Mouse (Mus musculus): ENCODE results near the gene Pmf1. TPM values are rescaled to one million over a fixed set of nuclear protein-coding genes. Genes with fewer than 3 reads are reported as not detected.
"Not testable (repeated sequence)": the region's sequence is repeated elsewhere in the genome, so short reads cannot be mapped to it uniquely, and the experiment has no call there.

Gene Pmf1
- total RNA-seq, 2 experiments from 2014 or later = 10.3 to 11.5 TPM

DNA sequence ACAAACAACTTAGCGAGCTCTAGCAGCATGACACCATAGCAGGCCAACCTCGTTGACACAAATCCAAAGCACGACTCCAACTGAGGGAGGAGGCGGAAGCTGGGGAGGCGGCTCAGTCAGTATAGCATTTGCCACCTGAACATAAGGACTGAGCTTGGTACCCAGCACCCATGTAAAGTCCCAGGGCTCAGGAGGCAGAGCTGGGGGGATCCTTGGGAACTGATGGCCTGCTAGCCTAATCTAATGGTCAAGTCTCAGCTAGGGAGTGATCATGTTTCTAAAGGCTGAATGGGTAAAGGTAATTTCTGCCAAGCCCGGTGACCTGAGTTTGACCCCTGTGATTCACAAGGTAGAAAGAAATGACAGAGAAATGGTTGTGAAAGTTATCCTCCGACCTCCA, 2.6 kb downstream of the Pmf1 start:
- no peak for DNase-seq (ENCODE audit: extremely low spot score in 1 of 2, low spot score in 2 of 2)
- intact Hi-C loops (cut with DNase I) = loop anchor here (2.0 kb wide), 2 partner anchors 59 to 119 kb away; no protein-coding TSS in a partner anchor

DNA sequence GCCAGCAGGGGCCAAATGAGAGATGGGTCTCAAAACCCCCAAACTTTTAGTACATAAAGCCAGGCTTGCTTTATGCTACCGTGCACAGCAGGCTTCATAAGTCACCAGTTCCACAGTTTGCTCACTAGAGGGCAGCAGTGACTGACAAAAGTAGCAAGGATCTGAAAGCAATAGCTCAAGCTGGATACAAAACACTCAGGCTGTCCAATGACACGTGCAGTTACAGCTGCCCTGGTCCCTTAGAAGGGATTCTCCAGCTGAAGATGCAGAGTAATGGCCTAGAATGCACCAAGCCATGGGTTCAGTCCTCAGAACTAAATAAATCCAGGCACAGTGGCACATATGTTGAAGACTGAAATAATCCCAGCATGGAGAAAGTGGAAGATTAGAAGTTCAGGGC, 3.0 kb downstream of the Pmf1 start:
- intact Hi-C loops (cut with DNase I) = loop anchor here (2.0 kb wide), 2 partner anchors 60 to 120 kb away; no protein-coding TSS in a partner anchor
- peak; percentile 67 to 75 for DNase-seq (ENCODE audit: extremely low spot score in 1 of 2, low spot score in 2 of 2)

DNA sequence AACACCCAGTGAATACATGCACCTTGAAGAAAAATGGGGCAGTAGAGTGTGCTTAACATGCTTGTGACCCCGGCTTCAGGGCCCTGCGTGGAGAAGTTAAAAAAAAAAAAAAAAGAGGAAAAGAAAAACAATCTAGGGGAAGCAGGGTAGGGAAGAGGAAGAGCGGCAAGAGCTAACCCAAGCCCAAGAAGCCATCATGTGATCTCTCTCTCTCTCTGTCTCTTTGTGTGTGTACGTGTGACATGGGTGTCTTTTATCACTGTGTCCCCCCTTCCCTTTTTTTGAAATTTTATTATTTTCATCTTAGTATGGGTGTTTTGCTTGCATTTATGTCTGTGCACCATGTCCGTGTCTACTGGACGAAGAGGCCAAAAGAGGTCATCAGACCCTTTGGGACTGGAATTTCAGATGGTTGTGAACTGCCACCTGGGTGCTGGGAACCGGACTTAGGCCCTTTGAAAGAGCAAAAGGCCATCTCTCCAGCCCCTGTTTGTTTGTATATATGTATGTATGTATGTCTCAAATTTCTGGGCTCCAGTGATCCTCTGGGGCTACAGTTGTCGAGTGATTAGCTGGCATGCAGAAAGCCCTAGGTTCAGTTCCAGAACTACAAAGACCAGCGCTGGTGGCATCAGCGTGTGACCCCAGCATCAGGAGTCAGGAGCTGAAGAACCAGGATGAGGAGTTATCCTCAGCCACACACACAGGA, 6.5 kb downstream of the Pmf1 start:
- intact Hi-C loops (cut with DNase I) = no loop called here
- no peak for DNase-seq (ENCODE audit: extremely low spot score in 1 of 2, low spot score in 2 of 2)

DNA sequence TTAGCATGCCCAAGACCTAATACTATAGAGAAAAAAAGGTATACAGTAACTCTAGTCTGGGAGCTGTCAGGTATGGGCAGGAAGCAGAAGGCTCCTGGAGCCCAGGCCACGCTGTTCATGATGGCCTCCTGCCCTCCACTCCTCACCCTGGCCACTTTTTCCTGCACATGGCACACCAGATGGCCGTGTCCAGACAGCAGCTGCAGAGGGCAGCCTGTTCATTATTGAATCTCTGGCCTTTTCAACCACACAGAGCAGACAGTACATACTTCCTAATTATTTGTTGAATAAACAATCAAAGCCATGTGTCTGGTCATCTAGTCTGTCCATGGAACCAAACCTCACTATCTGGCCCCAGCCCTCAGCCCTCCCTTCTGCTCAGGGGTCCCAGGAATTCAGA, 11.5 kb downstream of the Pmf1 start:
- intact Hi-C loops (cut with DNase I) = no loop called here

DNA sequence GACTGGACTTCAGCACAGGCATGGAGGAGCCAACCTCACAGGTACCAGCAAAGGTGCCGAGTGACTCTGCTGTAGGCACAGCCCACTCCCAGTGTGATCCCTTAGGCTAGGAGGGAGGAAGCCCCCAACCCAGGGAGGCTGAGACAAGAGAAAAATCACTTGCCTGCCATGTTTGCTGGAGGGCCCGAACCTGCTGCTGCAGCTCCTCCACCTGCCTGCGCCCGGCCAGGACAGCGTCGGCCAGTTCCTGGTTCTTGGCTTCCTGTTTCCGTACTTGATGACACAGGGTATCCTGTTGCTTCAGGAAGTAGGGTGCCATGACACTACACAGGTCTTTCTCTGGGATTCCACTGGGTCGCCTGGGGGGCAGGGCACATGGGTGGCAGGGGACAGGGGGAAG, 14.4 kb downstream of the Pmf1 start:
- intact Hi-C loops (cut with DNase I) = no loop called here

More for the DNA sequence above, 11.5 kb downstream of the Pmf1 start:
- no peak for DNase-seq (ENCODE audit: extremely low spot score in 1 of 2, low spot score in 2 of 2)

DNA sequence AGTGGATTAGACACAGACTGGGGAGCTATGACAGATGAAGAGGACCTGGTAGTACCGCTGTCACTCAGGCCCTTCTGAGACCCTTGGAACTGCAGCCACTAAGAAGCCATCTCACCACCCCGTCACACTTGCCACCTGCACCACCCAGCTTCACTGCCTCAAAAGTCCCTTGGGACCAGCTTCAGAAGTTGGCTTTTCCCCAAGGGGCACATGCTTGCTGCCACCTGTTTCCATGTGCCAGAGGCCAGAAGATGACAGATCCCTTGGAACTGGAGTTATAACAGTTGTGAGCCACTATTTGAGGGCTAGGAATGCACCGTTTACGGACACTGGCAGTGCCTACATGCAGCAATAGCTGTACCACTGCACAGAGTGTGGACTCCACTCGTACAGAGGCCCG, 14.8 kb downstream of the Pmf1 start:
- intact Hi-C loops (cut with DNase I) = no loop called here
- no peak for DNase-seq (ENCODE audit: extremely low spot score in 1 of 2, low spot score in 2 of 2)

More for the DNA sequence above, 14.4 kb downstream of the Pmf1 start:
- no peak for DNase-seq (ENCODE audit: extremely low spot score in 1 of 2, low spot score in 2 of 2)

DNA sequence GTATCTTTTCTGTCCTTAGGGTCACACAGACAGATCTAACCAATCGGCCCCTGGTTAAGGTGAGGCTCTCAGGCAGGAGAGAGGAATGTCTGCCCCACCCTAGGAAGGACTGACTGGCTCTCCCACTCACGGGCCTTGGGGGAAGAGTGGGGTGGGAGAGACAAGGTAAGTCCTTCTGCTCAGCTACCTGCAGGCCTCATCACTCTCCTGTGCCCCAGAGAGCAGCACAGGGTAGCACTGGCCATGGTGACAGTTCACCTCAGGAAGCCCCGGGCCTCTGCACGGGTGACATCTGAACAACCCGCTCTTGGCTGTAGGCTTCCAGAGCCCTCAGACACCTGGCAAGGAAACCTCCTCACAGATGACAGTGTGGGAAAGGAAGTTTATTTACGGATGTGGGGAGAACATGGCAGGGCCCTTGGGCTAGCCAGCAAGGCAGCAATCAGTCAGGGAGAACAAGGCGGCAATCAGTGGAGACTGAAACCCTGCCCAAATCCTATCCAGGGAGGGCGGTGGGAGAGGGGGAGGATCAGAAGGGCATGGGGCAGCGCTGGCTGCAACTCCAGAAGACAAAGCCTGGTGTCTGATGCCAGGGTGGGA, 16.3 kb downstream of the Pmf1 start:
- DNase-seq (ENCODE audit: extremely low spot score in 1 of 2, low spot score in 2 of 2) = no peak
- intact Hi-C loops (cut with DNase I) = no loop called here

DNA sequence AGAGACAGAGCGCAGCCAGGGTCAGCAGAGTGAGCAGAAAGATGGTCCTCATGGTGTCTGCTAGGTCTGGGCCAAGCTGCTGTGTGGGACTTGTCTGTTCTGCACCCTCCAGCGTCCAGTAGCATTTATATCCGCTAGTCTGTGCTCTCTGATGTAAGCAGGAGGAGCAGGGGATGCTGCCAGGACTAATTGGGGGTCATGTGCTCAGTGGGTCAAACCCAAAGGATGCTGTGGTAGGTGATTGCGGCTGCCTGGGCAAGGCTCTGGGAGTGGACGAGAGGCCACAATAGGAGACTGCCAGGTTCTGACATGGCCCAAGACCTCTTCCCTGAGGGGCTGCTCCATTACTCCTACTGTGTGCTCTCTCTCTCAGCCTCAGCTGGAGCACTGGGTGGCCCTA, 25.8 kb downstream of the Pmf1 start, which contains the start of gene Bglap:
Gene Bglap (minus strand): TSS at position 101 of the 400 bp plus-strand sequence.
- DNase-seq (ENCODE audit: extremely low spot score in 1 of 2, low spot score in 2 of 2) = no peak
- intact Hi-C loops (cut with DNase I) = no loop called here

DNA sequence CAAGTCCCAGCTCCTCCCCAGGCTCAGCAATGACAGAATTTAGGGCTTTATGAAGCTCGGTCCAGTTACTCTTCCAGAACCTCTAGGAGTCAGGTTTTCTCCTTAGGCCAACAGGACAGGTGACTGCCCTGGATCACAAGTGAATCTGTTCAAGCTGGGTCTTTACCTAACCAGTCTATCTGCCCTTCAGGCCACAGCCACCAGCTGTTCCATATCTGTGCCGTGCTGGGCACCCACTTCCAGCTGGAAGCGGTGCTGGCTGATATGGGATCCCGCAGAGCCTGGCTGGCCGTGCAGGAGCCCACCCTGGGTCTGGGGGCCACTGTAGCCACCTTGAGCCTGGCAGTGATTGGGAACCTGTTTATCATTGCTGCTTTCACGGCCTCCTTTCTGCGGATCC, 27.7 kb downstream of the Pmf1 start:
- intact Hi-C loops (cut with DNase I); DNase-seq (ENCODE audit: extremely low spot score in 1 of 2, low spot score in 2 of 2): not testable (repeated sequence)

DNA sequence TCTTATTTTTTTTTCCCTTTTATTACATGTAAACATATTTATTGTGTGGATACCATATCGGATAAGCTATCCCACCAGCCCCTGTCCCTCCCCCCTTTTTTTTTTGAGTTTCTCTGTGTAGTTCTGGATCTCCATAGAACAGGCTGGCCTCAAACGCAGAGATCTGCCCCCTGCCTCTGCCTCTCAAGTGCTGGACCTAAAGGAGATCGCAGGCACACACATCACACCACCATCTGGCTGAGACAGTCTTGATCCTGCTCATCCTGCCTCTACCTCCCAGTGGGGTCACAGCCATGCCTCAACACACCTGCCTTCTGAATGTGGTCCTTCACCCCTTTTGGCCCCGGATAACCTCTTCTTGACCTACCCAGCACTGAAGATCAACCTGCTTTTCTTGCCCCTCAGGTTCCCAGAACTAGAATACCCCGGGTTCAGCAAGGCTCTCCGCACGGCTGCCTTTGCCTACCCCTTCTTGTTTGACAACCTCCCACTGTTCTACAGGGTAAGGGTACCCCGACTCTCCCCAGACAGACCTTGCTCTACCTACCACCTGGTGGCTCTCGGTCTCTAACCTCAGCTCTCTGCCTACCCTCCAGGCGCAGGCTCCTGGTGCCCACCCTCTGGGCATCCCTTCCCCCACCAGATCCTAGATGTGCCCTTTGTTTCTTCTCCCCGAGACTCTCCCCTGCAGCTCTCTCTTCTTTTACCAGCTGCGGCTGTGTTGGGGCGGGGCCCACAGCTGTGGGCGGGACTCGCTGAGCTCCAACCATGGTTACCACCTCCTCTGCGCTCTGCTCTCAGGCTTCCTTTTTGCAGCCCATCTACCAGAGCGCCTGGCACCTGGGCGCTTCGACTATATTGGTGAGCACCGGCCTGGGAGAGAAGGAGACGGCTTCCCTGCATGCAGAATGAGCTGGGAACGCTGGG, 28.5 kb downstream of the Pmf1 start:
- intact Hi-C loops (cut with DNase I); DNase-seq (ENCODE audit: extremely low spot score in 1 of 2, low spot score in 2 of 2): not testable (repeated sequence)

DNA sequence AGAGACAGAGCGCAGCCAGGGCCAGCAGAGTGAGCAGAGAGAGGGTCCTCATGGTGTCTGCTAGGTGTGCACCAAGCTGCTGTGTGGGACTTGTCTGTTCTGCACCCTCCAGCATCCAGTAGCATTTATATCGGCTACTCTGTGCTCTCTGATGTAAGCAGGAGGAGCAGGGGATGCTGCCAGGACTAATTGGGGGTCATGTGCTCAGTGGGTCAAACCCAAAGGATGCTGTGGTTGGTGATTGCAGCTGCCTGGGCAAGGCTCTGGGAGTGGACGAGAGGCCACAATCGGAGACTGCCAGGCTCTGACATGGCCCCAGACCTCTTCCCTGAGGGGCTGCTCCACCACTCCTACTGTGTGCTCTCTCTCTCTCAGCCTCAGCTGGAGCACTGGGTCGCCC, 31.5 kb downstream of the Pmf1 start, which contains the start of gene Bglap2:
Gene Bglap2 (minus strand): TSS at position 101 of the 400 bp plus-strand sequence.
- intact Hi-C loops (cut with DNase I); DNase-seq (ENCODE audit: extremely low spot score in 1 of 2, low spot score in 2 of 2): not testable (repeated sequence)

DNA sequence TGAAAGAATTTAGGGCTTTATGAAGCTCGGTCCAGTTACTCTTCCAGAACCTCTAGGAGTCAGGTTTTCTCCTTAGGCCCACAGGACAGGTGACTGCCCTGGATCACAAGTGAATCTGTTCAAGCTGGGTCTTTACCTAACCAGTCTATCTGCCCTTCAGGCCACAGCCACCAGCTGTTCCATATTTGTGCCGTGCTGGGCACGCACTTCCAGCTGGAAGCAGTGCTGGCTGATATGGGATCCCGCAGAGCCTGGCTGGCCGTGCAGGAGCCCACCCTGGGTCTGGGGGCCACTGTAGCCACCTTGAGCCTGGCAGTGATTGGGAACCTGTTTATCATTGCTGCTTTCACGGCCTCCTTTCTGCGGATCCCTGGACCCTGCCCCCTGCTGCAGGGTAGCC, 33.5 kb downstream of the Pmf1 start:
- DNase-seq (ENCODE audit: extremely low spot score in 1 of 2, low spot score in 2 of 2); intact Hi-C loops (cut with DNase I): not testable (repeated sequence)

DNA sequence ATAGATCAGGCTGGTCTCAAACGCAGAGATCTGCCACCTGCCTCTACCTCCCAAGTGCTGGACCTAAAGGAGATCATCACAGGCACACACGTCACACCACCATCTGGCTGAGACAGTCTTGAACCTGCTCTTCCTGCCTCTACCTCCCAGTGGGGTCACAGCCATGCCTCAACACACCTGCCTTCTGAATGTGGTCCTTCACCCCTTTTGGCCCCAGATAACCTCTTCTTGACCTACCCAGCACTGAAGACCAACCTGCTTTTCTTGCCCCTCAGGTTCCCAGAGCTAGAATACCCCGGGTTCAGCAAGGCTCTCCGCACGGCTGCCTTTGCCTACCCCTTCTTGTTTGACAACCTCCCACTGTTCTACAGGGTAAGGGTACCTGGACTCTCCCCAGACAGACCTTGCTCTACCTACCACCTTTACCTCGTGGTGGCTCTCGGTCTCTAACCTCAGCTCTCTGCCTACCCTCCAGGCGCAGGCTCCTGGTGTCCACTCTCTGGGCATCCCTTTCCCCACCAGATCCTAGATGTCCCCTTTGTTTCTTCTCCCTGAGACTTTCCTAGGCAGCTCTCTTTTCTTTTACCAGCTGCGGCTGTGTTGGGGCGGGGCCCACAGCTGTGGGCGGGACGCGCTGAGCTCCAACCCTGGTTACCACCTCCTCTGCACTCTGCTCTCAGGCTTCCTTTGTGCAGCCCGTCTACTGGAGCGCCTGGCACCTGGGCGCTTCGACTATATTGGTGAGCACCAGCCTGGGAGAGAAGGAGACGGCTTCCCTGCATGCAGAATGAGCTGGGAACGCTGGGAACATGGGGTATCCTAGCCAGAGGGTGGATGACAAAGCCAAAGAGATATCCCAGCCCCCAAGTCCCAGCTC, 34.1 kb downstream of the Pmf1 start:
- intact Hi-C loops (cut with DNase I); DNase-seq (ENCODE audit: extremely low spot score in 1 of 2, low spot score in 2 of 2): not testable (repeated sequence)

DNA sequence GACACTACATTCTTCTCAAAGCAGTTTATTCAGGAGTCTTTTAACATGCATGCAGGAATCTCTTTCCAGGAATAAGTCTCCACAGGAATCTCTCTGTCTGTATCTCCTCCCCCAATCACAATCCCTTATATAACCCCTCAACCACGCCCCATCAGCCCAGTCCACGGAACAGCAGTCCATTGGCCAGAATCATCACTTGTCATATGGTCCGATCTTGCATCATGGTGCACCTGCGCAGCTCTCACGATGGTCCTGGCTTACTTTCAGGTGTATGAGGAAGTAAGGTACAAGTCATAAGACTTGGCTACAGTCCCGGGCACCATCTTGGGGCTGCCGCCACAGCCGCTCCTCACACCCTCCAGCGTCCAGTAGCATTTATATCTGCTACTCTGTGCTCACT, 37.5 kb downstream of the Pmf1 start, which contains the start of gene Bglap3:
Gene Bglap3 (minus strand): TSS at position 101 of the 400 bp plus-strand sequence.
- intact Hi-C loops (cut with DNase I); DNase-seq (ENCODE audit: extremely low spot score in 1 of 2, low spot score in 2 of 2): not testable (repeated sequence)

DNA sequence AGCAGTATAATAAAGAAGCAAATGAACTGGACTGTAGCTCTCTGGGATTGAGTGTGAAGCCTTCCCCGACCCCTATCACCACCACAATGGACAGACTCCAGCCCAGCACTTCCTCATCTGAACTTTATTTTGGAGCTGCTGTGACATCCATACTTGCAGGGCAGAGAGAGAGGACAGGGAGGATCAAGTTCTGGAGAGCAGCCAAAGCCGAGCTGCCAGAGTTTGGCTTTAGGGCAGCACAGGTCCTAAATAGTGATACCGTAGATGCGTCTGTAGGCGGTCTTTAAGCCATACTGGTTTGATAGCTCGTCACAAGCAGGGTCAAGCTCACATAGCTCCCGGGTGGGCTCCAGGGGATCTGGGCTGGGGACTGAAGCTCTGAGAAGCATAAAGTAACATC, 41.6 kb downstream of the Pmf1 start:
- DNase-seq (ENCODE audit: extremely low spot score in 1 of 2, low spot score in 2 of 2); intact Hi-C loops (cut with DNase I): not testable (repeated sequence)

DNA sequence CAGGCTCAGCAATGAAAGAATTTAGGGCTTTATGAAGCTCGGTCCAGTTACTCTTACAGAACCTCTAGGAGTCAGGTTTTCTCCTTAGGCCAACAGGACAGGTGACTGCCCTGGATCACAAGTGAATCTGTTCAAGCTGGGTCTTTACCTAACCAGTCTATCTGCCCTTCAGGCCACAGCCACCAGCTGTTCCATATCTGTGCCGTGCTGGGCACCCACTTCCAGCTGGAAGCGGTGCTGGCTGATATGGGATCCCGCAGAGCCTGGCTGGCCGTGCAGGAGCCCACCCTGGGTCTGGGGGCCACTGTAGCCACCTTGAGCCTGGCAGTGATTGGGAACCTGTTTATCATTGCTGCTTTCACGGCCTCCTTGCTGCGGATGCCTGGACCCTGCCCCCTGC, 42.6 kb downstream of the Pmf1 start:
- DNase-seq (ENCODE audit: extremely low spot score in 1 of 2, low spot score in 2 of 2); intact Hi-C loops (cut with DNase I): not testable (repeated sequence)

DNA sequence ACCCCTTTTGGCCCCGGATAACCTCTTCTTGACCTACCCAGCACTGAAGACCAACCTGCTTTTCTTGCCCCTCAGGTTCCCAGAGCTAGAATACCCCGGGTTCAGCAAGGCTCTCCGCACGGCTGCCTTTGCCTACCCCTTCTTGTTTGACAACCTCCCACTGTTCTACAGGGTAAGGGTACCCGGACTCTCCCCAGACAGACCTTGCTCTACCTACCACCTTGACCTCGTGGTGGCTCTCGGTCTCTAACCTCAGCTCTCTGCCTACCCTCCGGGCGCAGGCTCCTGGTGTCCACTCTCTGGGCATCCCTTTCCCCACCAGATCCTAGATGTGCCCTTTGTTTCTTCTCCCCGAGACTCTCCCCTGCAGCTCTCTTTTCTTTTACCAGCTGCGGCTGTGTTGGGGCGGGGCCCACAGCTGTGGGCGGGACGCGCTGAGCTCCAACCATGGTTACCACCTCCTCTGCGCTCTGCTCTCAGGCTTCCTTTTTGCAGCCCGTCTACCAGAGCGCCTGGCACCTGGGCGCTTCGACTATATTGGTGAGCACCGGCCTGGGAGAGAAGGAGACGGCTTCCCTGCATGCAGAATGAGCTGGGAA, 43.2 kb downstream of the Pmf1 start:
- DNase-seq (ENCODE audit: extremely low spot score in 1 of 2, low spot score in 2 of 2) = peak; percentile 31 to 60
- intact Hi-C loops (cut with DNase I) = not testable (repeated sequence)
